Mouse (Mus musculus): Measurements from ENCODE around the gene Cdh8. TPM values are rescaled to one million over a fixed set of nuclear protein-coding genes. Genes with fewer than 3 reads are reported as not detected.
"Not testable (repeated sequence)": the region's sequence is repeated elsewhere in the genome, so short reads cannot be mapped to it uniquely, and the experiment has no call there.

The Cdh8 gene
- polyA plus RNA-seq, 3 experiments from 2014 or later: not detected

DNA sequence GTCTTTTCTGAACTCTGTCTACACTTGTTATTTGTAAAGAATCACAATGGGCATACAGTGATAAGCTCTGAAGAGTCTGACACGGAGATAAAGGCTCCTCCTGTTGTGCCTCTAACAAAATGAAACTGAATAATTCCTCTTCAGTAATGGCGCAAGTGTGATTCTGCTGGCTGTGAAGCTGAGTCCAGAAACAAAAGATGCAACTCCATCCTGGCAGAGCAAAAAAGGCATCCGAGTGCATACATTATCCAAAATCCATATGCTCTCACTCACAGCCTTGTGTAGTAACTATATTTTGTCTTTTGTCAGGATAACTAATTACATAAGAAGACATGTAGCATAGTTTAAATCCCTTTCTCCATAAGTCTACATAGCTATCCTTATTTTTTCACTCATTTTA, 149.1 kb downstream of the Cdh8 start:
- no peak for ATAC-seq

GRCm38 (mm10) chr8:99234372-99234771, 181.9 kb downstream of the Cdh8 start:
- no peak for ATAC-seq

DNA sequence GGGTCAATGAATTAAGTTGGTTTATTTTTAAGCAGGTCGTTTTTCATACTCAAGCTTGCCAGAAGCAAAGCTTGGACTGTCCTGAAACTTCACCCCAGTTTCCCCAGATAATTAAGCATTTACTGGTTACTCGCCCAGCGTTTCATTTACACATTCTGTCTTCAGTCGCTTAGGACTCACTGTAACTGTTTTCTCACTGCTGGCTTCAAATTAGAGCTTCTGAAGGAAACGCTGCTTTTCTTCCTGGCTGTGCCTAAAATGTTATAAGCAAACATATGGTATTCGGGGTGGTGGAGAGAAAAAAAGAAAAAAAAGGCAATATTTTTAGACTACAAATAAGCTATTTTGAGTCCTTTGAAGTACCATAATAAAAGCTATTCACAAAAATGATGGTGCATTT, 192.6 kb downstream of the Cdh8 start:
- ATAC-seq: no peak

GRCm38 (mm10) chr8:99205194-99205593, 211.1 kb downstream of the Cdh8 start:
- no peak for ATAC-seq

- ATAC-seq: no peak
Observed at GRCm38 (mm10) chr8:99190643-99191042, 225.6 kb downstream of the Cdh8 start.

DNA sequence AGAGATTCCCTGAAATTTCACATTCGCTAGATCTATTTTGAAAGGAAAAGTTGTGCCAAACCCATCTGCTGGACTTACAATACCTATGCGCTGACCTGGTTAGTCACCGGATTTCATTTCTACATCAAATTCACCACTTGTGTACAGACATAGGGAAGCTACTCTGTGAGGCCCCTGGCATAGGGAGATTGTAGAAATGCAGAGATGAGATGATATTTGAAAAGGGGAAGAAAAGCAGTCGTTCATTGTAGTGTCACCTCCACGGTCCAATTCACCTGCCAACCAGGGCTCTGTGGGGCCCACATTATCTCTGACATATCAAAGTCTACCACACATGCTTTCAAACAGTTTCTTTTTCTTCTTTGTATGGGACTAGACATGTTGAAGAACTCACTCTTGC, 229.4 kb downstream of the Cdh8 start:
- ATAC-seq: no peak

DNA sequence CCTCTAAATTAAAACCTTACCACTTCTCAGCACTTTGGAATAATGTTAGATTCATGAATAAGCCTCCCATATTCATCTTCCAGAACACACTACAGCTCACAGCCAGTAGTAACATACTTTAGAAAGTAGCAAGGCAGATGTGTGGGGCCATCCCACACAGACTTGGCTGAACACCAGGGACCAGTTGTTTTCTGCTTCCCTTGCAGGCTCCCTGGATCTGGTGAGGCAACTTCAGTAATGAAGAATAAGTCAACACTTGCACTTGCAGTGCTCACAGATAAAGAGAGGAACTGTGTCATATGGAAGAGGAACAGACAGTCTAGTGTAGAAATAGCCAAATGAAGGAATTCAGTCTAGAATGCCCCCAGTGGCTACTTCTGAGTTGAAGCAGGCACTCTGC, 232.1 kb downstream of the Cdh8 start:
- ATAC-seq: no peak

GRCm38 (mm10) chr8:99166966-99167365, 249.3 kb downstream of the Cdh8 start:
- no peak for ATAC-seq

GRCm38 (mm10) chr8:99161633-99162032, 254.6 kb downstream of the Cdh8 start:
- no peak for ATAC-seq

DNA sequence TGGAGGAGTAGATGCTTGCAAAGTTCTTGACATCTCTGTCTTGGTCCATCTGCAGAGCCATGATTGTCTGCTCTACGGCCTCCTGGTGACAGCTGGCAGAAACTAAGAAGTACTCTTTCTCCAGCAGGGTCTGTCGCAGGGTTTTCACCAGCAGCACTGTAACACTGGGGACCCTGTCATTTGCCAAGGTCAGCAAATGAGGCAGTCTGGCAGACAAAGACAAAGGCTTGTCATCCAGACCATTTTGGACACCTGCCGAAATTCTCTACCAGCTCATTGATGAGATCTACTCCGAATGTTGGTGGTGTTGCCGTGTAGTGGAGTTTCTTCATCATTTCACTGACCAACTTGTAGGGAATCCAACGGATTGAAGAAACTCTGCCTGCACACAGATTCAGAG, 270.8 kb downstream of the Cdh8 start:
- ATAC-seq: no peak

- ATAC-seq: not testable (repeated sequence)
Observed at GRCm38 (mm10) chr8:99144761-99145160, 271.5 kb downstream of the Cdh8 start.

- ATAC-seq: no peak
Observed at GRCm38 (mm10) chr8:99098453-99098852, 317.8 kb downstream of the Cdh8 start.

DNA sequence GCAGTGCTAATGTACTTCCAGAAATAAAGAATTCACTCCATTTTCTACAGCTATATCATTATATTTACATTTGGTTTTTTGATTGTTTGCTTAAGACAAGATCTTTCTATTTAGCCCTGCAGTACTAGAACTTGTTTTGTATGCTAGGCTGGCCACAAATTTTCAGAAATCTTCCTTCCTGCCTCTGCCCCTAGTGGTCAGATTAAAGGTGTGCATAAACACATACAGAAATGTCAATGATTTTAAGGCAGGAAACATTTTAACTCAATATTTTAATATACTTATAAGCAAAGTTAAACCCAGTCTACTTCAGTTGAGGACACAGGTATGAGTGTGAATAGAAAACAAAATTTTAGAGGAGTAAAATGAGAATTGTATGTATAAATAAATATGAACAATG, 364.9 kb downstream of the Cdh8 start:
- ATAC-seq: no peak

DNA sequence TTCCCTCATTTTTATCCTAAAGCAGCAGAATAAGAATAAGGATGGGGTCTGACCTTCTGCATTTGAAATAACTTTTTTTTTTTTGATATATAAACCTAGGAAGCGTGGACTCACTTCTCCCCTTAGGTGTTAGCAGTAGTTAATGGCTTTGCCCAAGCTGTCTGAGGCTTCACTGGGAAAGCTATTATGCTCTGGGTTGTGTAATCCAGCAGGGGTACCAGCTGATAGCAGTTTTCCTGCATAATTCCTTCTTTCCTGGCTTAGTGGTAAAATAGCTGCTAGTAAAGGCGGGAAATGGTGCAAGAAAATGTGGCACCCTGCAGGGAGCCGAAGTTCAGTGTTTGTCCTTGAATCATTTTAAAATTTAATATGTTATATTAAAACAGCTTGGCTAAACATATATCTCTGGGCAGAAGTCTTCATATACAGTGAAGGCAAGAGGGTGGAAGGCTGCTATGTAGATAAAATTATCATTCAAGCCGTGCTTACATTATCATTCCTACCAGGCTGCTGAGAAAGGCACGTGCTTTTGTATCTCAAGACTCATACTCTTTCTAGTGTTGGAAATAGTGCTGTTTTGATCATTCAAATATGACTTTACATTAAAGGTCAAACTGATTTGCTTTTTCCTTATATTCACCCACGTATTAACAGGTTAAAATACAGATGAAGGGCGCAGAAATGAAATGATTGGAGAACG, 367.5 kb downstream of the Cdh8 start:
- ATAC-seq: no peak

- ATAC-seq: no peak
Observed at GRCm38 (mm10) chr8:99040423-99040822, 375.8 kb downstream of the Cdh8 start.

DNA sequence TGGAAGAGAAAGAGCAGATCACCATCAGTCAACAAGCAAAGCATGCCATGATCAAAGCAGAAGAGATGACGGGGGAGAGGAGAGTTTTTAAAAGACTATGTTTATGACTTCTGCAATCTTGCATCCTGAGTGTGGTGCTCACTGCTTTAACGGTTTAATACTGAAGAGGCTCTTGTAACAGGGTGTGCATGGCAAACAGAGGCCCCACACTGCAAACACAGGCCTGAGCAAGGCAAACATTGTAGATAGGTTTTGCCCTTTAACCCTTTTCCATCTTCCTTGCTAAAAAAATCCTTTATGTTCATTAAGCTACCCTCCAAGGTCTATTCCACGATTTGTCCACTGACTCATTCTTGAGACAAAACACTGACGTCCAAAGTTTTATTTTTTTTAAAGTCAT, 385.2 kb downstream of the Cdh8 start:
- ATAC-seq: no peak

Measured in inflammation-experienced regulatory T-cells, adult 6 months (primary cell).